Mouse (Mus musculus): Measurements from ENCODE around the gene Ptgis.

DNA sequence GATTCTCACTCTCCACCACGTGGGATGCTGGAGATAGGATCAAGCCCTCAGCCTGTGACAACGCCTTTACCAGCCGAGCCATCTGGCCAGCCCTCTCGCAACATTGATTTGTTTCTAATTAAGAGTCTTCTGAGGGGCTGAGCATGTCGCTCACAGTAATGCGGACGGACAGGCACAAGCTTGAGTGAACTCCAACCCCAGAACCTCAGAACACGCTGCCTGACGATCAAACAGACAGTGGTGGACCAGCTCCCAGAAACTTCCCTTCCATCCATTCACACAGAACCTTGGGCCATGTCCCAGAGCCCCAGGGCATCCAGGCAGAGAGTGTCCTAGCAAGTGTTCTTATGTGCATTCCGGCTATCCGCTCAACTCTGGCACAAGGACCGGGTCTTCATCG is 36.6 kb upstream of the Ptgis start:
- TF ChIP-seq CTCF (IDR thresholded peaks at IDR 0.05; ENCODE audit: control insufficient read depth, insufficient read depth, low read length) (no peak), POLR2A (IDR thresholded peaks at IDR 0.05; ENCODE audit: borderline replicate concordance, control insufficient read depth, low read depth, low read length) (no peak)
